Mouse (Mus musculus) adrenal gland, adult 18-20 months (tissue): Measurements from ENCODE around the gene Ubr4. TPM values are rescaled to one million over a fixed set of nuclear protein-coding genes. Genes with fewer than 3 reads are reported as not detected.

Source experiments
- DNase-seq, 2 experiments: peaks; one replicate each; pipeline ENCODE4 v3.0.0; 2021 to 2022; ENCODE audit warnings: low spot score in 2 of 2
- long read RNA-seq, 2 experiments: library from polyadenylated mRNA; stranded (forward); transcript quantifications; one replicate each; pipeline ENCODE4 v2.0.0; 2021
- total RNA-seq, 2 experiments: library from RNA; stranded (reverse); gene quantifications; 1 replicate in 1 of 2; 2 replicates in 1 of 2; pipeline ENCODE4 v1.2.3; 2021

Gene Ubr4
- total RNA-seq: 100 to 1,000 TPM; 137 to 144 TPM
- long read RNA-seq, experiment 1, partial matches to known transcripts: 5 of 7 reads
- long read RNA-seq, experiment 1, other reads (novel, unspliced or antisense): 2 of 7 reads
- long read RNA-seq, experiment 2, partial matches to known transcripts: 8 of 8 reads
- long read RNA-seq, experiment 2, other reads (novel, unspliced or antisense): 0 of 8 reads

DNA sequence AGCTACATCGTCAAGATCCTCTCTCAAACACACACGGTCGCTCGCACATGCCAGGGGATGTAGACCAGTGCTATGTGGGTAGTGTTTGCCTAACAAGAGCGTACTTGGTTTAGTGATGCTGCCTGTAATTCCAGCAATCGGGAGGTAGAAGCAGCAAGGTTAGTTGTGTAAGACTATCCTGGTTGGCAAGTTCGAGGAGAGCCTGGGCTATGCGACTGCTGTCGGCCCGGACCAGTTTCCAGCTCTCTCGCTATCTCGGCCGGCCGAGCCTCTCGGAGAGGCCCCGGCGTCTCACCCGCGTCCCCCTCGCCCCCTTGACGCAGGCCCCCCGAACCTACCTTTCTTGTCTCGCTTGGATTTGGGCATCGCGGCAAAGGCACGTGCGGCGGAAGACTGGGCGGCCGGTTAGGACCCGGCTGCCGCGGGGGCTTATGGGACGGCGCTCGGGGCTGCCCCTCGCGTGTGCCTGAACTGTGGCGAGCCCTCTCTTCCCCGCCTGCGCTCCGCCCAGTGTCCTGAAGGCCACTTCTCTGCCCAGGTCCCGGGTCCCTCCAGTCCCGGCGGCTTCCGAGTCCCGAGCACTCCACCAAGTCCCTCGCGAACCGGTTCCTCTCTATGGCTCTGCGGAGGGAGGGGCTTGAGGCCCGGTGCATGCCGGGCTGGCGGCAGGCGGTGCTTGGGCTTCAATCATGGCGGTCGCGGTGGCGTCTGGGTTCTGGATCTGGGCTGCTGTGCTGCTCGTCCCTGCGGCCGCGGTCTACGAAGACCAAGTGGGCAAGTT is at the start of gene Ubr4, which contains the start of the genes Mrto4 and Emc1:
TSS of gene Ubr4 (plus strand) at position 679 of the 781 bp plus-strand sequence.
TSS of gene Mrto4 (minus strand) at position 646 of the 781 bp plus-strand sequence.
TSS of gene Emc1 (plus strand) at position 657 of the 781 bp plus-strand sequence.
- DNase-seq: peak; percentile 82

DNA sequence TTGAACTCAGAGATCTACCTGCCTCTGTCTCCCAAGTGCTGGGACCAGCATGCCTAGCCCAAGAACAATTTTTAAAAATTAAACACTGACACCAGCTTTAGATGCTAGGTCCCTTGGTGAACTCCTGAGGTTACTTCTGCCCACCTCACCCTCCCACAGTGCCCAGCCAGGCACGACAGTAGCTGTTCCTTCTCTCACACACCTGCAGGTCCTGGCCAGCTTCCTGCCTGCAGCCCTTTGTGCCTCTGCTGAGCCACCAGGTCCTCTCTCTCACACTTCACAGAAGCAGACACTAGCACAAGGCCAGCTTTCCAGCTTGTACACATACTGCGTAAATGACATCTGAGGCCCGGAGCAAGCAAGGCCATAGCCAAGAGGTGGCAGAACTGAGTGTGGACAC is 46.9 kb upstream of the Ubr4 start:
- no peak for DNase-seq

DNA sequence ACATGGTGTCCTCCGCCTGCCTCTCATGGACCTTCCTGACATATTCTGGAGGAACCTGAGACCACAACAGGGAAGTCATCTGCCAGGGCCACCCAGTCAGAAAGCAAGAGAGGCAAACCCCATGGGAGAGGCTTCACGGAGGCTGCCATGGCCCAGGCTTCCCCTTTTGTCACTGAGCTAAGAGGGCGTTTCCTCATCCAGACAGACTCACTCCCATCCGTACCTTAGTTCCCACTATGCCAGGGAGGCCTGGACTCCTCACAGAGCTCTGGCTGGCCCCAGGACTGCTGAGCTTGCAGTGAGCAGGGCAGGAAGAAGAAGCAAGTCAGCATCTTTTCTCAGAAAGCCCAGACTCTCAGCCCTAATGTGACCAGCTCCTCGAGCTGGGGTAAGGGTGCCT is 44.5 kb upstream of the Ubr4 start:
- no peak for DNase-seq

DNA sequence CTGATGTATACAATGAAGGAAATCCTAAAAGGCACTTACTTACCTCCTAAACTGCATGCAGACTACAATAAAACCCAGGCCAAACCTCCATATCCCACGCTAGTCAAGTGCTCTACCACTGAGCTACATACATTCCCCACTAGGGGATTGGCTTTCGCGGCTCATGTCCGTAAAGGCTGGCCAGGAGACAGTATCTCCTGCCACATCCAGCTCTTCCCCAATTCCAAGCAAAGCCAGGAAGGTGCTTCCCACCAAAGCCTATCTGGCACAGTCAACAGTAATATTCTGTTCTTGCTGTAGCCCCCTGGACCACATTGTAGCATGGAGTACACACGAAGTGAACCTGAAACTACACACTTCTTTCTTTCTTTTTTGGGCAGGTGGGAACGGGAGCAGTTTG is 42.8 kb upstream of the Ubr4 start:
- no peak for DNase-seq

DNA sequence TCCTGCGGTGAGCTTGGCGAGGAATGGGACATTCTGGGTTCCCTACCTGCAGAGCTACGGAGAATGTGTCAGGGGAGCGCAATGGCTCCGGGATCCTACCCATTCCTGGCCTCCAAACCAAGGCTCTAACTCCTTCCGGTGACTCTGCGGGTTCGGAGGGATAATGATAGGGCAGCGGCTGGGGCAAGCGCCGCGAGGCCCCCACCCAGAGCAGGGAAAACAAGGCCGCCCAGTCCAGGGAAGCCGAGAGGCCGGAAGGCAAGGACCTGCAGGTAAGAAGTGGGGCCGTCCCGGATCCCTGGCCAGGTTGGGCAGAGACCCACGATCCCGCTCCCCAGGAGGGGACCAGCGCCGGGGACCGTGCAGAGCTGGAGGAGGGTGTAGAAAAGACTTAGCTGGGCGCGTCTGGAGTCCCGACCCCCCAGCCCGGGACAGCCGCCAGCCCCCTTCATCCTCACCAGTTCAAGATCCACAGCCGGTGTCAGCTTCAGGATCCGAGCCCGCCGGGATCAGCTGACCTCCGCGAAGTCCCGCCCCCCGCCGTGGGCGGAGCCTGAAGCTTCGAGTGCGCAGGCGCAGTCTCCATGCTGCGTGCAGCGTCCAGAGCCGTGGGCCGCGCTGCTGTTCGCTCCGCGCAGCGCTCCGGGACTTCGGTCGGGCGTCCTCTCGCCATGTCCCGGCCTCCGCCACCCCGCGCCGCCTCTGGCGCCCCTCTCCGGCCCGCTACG is 42.1 kb upstream of the Ubr4 start, which contains the start of the genes Pqlc2 and Akr7a5:
TSS of gene Pqlc2 (minus strand) at position 538 of the 728 bp plus-strand sequence.
TSS of gene Akr7a5 (plus strand) at position 574 of the 728 bp plus-strand sequence.
- DNase-seq: peak; percentile 99 to 100

DNA sequence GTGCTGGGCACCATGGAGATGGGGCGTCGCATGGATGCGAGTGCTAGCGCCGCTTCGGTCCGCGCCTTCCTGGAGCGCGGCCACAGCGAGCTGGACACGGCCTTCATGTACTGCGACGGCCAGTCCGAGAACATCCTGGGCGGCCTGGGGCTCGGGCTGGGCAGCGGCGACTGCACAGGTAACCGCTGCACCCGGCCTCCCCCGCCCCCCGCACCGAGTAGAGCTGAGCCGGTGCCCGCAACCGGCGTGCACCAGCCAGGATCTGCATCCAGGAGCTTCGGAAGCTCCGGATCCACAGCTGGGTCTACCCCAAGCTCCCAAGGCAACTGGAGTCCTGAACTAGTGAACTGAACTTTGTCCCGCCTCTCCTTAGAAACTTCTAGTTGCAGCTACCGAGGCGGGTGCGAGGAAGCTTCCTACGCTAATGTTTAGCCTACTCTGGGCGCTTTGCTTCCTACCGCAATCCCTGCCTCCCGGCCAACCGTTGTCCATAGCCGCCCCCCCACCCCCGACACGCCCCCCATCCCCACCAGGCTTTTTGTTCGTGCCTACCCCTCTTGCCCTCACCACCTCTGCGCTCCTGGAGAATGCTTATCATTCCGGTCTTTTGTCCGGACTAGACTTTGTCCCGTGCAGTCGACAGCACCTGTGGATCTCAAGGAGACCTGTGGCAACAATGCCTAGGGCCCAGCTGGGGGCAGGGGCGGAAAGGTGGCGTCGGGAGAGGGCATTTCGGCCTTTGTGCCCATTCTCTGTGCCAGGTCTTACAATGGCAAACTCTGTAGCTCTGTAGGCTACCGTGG is 41.3 kb upstream of the Ubr4 start:
- no peak for DNase-seq

DNA sequence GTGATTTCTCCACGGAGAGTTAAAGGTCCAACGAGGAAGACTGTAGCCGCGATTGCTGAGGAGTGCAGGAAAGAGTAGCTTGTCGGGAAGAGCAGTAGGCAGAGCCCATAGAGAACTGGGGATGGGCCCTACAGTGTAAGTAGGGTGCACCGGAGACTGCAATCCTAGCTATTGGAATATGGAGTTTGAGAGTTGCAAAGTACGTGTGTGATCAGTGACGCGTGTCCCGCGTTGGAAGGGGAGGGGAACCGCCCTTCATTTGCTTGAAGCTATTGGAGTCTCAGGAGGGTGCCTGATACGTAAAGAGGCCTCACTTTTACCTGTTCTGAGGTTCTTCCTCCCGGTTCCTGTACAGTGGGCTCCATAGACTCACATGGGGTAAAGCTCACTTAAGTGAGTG is 40.7 kb upstream of the Ubr4 start:
- DNase-seq: no peak

DNA sequence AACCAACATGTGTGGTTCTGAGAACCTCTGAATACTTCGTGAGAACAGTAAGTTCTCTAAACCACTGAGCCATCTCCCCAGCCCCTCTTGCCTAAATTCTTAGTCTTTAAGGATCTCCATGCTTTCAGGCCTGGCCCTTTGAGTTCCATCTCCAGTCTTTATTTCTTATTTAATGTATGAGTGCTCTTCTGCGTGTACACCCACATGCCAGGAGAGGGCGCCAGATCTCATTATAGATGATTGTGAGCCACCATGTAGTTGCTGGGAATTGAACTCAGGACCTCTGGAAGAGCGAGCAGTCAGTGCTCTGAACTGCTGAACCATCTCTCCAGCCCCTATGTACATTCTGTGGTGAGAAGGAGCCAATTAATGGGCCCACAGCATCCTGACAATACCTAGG is 39.8 kb upstream of the Ubr4 start:
- peak in 1 of 2 experiments; percentile 47 for DNase-seq

GRCm38 (mm10) chr4:139318449-139318848 is 34.0 kb upstream of the Ubr4 start:
- DNase-seq: no peak

GRCm38 (mm10) chr4:139319740-139320139 is 32.7 kb upstream of the Ubr4 start:
- no peak for DNase-seq

GRCm38 (mm10) chr4:139330605-139331004 is 21.8 kb upstream of the Ubr4 start:
- peak; percentile 67 to 70 for DNase-seq

DNA sequence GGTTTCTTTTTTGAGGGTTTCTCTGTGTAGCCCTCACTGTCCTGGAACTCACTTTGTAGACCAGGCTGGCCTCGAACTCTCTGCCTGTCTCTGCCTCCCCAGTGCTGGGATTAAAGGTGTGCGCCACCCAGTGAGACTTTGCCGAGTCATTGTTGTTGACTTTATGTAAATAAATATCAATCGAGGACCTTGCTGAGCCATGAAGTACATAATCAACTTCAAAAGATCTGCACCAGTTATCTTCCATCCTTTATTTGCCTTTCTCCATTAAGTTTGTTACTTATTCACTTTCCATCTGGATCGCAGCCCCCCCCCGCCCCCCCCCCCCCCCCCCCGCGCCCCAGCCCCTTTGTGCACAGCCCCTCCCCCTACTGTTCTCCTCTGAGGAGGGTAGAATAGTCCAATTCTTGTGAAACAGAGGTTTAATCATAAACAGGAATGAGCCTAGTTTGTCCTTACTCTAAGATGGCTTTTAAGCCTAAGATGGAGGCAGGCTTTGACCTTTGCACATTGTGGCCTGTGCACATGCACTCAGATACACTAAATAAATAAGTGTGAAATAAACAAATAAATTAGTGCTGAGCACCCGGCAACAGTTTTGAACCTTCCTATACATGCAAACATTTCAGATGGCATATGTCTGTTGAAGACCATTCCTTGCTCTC is 17.6 kb upstream of the Ubr4 start:
- no peak for DNase-seq

- no peak for DNase-seq
Observed at GRCm38 (mm10) chr4:139335507-139335906, 16.9 kb upstream of the Ubr4 start.

DNA sequence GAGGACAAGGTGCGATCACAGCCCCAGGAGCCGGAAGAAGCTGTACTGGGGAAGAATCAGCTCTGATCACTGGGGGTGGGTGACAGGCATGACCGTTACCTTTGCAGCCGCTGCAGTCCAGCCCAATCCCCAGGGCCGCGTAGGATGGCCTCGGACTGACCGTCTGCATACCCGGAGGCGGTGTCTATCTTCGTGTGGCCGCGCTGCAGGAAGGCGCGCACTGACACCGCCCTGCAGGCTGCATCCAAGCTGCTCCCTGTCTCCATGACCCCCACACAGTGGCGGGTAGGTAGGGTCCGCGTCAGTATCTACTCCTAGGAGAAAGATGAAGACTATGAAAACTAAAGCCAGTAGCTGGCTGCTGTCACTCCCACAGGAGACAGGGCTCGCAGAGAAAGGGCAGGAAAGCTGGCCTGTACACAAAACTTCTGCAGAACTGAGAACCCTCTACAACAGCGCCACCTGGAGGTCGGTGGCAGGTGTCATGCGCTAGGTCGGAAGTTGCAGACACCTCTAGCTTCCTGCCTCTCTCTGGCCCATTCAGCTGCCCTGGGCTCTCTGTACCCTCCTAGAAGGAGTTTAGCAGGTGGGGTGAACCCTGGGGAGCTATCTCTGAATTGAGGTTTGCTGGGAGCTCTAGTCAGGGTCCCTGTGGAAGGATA is 15.5 kb upstream of the Ubr4 start:
- DNase-seq: peak; percentile 79 to 85

- no peak for DNase-seq
Observed at GRCm38 (mm10) chr4:139338145-139338544, 14.3 kb upstream of the Ubr4 start.

DNA sequence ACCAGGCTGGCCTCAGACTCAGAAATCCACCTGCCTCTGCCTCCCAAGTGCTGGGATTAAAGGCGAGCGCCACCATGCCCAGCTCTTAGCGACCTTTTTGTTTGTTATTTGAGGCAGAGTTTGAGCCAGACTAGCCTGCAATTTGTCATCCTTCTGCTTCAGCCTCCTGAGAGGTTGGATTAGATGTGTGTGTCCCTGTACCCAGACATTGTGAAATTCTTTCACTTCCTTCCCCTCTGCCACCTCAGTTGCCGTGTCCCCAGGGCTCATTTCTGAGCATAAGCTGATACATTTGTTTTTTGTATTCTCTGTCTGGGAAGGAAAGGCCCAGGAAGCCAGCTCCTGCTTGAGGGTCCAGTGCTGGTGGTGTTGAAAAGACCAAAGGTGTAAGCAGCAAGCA is 11.6 kb upstream of the Ubr4 start:
- DNase-seq: no peak

- DNase-seq: peak; percentile 53 to 54
Observed at GRCm38 (mm10) chr4:139341556-139342233, 10.7 kb upstream of the Ubr4 start.

DNA sequence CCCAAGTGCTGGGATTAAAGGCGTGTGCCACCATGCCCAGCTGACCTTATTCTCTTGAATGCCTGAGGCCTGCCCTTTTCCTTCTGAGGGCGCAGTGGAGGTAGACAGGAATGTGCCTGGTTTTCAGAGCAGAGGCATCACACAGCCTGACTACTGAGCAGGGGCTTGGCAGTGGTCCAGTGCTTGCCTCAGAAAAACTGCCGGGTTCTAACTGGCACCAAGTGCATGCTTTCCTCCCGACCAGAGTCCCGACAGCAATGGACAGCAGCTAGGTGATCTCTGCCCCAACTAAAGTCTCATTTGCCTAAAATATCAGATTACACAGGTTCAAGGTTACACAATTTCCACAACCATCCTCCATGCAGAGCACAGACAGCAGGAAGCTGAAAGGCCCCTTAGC is 8.7 kb upstream of the Ubr4 start:
- DNase-seq: peak; percentile 26 to 46

DNA sequence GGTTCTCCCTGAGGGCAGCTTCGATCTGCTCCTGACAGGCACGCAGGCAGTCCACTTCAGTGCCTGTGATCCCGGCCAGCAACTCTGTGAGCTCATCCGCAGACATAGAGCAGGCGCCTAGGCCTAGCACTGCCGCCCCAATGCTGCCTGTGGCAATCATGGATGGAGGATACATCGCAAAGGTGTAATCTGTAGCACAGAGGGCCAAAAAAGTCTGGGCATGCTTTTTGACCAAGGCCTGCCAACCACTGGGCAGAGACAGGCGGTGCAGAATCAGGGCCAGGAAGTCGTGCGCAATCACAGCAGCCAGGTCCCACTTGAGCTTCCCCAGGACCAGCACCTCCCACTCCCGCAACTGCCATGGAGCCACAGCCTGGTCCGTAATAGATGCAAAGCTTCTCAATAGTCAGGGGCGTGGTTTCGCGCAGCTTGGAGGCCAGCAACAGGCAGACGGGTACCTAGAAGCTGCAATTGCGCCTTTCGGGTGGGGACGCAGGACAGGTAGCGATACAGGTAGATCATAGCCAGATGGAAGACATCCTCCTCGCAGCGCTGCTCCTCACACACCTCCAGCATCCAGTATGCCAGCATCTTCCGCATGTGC is 6.9 kb upstream of the Ubr4 start:
- DNase-seq: no peak
